Mouse (Mus musculus) urinary bladder, postnatal 4 days (tissue): ENCODE data around the gene Sytl1.
A peak's percentile ranks its signal among the peaks of the same experiment; 100 is the strongest.

Experiments used
- DNase-seq, 2 experiments: peaks; one replicate each; pipeline ENCODE4 v3.0.0; 2021 to 2022; ENCODE audit warnings: low spot score in 2 of 2

The Sytl1 gene

DNA sequence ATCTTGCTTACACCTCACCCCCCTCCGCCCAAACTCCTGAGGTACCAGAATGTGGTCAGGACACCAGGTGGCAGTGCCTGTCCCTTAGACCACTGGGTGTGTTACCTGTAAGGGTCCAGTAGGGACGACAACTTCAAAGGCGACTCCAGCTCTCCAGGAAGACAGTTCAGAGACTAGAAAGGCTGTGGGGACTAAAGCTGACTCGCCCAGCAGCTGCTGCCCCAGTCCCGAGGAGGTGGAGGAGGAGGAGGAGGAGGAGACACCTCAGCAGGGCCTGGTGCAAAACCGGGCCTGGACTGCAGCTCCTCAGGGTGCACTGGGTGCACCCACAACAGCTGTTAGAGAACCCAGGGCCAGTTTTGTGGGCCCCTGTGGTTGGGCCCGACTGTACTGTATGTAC lies at the start of gene Sytl1:
TSS of gene Sytl1 (minus strand) at position 232 of the 400 bp plus-strand sequence.
- DNase-seq, result no peak

GRCm38 (mm10) chr4:133309948-133310347 lies 47.0 kb upstream of the Sytl1 start:
- peak; percentile 73 to 92 for DNase-seq

- DNase-seq, result no peak
Measured at GRCm38 (mm10) chr4:133307331-133307730, 44.4 kb upstream of the Sytl1 start.

GRCm38 (mm10) chr4:133305825-133306224 lies 42.9 kb upstream of the Sytl1 start:
- DNase-seq, result no peak

DNA sequence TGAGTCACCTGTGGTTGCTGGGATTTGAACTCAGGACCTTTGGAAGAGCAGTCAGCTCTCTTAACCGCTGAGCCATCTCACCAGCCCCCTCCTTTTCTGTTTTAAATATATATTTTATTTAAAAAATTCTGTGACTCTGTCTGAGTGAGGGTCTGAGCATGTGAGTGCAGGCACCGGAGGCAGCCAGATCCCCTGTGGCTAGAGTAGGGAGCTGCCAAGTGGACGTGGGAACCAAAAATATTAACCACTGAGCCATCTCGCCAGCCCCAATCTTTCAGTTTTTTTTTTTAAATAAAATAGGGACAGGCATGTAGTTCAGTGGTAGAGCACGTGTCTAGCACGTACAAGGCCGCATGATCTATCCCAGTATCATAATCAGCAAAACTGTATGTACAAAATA lies 41.9 kb upstream of the Sytl1 start:
- DNase-seq, result no peak

DNA sequence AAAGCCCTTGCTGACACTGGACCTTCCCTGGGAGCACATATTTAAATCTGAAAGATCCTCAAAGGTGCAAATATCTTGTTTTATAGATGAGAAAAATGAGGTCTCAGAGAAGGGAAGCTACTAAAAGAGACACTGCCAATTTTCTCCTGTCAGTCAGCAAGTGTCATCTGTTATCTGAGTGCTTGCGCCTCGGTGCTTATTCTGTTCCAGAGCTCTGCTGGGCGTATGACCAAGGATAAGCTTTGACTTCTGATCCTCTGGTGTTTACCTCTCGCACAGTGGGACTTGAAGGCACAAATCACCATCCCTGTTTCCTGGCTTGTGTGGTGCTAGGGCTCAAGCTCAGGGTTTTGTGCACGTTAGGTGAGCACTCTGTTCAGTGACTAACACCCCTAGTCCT lies 39.8 kb upstream of the Sytl1 start:
- no peak for DNase-seq

DNA sequence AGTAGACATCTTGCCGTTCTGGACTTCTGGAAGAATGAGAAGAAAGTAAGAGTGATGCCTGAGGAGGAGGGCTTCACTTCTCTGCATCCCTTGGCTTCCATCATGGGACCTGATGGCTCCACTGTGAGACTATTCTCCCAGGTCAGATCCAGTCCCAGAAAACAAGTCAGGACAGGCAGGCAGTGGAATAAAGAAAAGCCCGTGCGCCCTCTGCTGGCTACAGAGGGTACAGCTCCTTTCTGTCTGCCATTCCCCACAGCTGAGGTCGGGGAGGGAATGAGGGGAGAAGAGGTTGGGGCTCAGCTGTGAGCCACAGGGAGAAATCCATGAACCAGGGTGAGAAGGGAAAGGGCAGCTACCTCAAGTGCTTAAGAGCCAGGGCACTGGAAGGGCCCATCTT lies 38.9 kb upstream of the Sytl1 start:
- DNase-seq, result peak in 1 of 2 experiments; percentile 51

GRCm38 (mm10) chr4:133300421-133300820 lies 37.5 kb upstream of the Sytl1 start:
- DNase-seq, result no peak

- no peak for DNase-seq
Measured at GRCm38 (mm10) chr4:133299701-133300100, 36.8 kb upstream of the Sytl1 start.

- peak in 1 of 2 experiments; percentile 34 for DNase-seq
Measured at GRCm38 (mm10) chr4:133298516-133299365, 35.8 kb upstream of the Sytl1 start.

DNA sequence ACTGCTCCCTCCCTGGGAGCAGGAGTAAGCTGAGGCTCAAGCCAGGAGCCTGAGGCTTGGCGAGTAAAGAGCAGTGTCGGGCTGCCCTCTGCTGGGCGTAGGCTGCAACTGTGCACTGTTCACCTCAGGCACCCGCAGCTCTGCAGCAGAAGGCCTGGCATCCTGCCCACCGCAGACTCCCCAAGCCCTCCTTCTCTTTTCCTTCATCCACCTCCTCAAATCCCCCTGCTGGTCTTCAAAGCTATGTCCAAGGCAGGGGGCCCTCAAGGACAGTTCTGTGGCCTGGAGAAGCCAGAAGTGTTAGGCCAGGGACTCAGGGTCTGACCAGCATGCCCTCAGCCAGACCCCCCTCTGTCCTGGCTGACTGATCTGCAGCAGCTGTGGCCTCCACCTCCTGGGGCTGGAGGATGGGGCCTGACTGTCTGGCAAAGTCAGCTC lies 34.9 kb upstream of the Sytl1 start:
- peak; percentile 81 to 88 for DNase-seq

GRCm38 (mm10) chr4:133297360-133297759 lies 34.4 kb upstream of the Sytl1 start:
- DNase-seq, result no peak

DNA sequence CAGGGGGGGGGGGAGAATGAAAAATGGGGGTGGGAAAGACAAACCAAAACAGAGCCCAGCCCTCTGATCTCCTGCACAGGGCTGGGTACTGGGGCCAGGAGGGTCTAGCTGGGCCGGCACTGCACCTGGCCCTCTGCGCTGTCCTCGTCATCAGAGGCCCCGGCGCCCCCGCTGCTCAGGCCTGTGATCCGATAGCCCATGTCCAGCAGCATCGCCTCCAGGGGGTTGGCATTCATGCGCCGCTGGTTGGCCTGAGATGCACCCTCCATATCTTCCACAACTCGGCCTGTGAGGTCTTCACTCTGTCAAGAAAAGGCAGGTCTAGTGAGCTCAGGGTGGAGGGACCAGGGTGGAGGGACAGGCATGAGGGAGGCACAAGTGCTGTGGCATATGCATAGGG lies 31.2 kb upstream of the Sytl1 start:
- no peak for DNase-seq

DNA sequence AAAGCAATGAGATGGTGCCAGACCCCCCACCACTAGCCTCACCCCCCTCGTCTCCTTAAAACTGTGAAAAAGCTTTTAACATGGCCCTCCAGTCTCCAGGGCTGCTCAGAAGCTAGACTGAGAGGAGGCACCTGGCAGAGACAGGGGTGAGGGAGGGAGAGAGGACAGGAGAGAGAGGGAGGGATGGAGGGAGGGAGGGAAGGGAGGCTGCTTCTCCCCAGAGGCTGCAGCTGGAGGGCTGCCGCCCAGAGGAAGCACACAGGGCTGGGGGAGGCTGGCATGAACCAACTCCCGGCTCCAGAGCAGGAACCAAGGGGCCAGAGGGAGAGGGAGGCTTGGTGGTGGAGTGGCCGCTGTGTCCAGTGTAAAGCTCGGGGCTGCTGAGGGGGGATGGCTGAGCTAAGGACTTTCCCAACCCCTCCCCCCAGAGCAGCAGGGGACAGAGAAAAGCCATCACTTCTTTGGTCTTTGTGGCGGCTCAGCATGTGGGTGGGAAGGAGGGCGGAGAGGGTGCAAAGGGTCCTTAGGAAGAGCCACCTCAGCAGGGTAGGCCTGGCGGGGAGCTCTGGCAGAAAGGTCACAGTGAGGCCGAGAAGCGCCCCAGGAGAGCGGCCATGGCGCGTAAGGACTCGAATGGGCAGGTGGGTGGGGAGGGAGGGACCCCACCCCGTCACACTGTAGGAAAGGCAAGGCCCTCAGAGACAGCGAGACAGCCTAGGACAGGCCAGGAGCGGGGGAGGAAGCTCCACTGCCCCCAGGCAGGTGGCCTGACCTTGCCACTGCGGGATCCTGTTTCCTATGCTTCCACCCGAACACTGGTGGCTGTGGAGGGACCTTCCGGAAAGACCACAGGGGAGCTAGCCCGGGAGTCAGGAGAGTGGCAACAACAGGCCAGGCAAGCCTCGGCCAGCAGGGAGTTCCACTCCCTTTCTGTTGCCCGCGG lies 30.3 kb upstream of the Sytl1 start:
- peak in 1 of 2 experiments; percentile 24 for DNase-seq

GRCm38 (mm10) chr4:133292405-133292804 lies 29.5 kb upstream of the Sytl1 start:
- DNase-seq, result no peak

- DNase-seq, result no peak
Measured at GRCm38 (mm10) chr4:133291255-133291654, 28.3 kb upstream of the Sytl1 start.

GRCm38 (mm10) chr4:133286476-133287077 lies 23.7 kb upstream of the Sytl1 start:
- no peak for DNase-seq

DNA sequence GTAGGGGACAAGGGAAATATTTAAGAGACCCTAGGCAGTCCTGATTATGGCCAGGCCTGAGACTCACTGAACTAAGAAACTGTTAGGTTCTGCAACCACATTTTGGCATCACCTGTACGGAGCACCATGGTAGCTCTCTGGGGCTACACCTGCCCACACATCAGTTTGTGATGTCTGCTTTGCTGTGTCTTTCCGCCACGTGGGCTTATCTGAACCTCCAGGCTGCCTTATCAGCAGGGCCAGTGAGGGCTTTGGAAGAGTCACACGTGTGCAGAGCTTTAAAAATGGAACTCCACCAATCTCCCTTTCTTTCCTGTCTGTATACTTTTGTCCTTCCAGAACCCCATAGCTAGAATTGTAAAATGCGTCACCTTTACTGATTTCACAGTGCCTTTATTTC lies 23.0 kb upstream of the Sytl1 start:
- no peak for DNase-seq

GRCm38 (mm10) chr4:133285299-133285698 lies 22.4 kb upstream of the Sytl1 start:
- DNase-seq, result no peak

DNA sequence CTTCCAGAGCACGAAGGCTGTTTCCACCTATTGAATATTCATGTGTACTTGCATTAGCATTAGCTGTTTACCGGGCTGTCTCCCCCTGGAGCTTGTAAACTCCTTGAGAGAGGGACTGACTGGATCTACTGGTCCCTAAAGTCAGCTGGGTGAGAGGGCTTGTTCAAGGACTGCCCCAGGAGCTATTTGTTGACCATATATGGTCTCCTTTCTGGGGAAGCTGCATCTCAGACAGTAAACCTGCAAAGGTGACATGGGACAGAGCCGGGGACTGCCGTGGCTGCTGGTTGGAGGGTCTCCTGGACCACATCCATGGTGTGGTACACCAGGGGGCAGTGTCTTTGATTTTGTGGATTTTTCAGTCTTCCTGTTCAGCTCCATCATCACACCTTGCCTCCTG lies 19.7 kb upstream of the Sytl1 start:
- no peak for DNase-seq

DNA sequence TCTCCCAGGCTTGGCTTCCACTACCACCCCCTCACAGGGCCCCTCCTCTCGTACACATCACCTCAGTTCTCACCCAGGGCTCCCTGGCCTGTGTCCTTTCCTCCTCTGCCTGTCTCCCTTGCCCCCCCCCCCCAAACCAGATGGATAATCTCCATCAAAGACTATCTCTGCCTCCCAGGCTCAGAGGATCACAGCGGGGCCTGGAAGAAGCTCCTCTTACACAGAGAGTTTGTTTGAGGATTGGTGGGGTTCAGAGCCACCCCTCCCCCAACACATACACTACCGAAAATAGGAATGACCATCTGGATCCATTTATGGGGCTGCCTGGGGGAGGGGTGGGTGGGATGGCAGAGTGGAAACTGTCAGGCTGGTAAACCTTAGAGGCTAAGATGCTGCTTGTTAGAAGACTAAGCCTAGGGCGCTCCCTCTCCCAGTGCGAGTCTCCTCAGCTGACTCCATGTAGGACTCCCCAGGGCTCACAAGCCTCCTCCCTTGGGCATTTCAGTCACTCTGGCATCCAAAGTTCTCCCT lies 19.1 kb upstream of the Sytl1 start:
- no peak for DNase-seq

GRCm38 (mm10) chr4:133281513-133281912 lies 18.6 kb upstream of the Sytl1 start:
- no peak for DNase-seq
